Mouse (Mus musculus): ENCODE data around the gene Tas2r129. TPM values are rescaled to one million over a fixed set of nuclear protein-coding genes. Genes with fewer than 3 reads are reported as not detected.

Gene Tas2r129
- polyA plus RNA-seq (2015; fragmentation: Nextera tagmentation; extraction: Ambion mirVana): not detected in 2 replicates

DNA sequence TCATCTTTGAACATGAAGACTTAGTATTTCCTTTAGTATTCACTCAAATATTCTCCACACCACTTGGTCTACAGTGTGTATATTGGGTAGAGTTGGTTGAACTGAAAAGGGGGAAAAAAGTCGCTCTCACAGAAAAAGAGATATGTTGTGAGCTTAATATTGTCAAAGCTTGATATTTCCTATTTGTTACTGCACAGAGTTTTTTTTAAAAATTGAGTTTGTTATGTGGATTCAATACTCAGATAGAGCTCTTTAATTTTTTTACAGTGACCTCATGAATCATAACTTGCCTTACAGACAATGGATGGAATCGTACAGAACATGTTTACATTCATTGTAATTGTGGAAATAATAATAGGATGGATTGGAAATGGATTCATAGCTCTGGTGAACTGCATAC, at the start of gene Tas2r129:
Gene Tas2r129 (plus strand): TSS at position 301 of the 400 bp plus-strand sequence.

DNA sequence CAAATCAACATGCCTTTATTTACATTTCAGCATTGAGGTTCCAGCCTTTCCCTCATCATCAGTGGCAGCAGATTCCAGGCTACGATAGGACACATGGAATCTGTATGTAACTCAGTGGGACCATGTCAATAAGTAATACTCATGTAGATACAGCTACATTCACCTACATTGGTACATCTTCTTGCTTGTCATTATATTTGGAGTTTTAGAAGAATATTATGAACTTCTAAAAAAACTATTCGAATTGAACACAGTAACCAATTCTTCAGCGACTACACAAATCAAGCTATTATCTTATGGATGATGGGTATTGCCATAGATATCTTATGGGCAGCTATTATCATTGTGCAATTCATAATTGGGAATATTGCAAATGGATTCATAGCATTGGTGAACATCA, 41.6 kb upstream of the Tas2r129 start, which contains the start of gene Tas2r125:
Gene Tas2r125 (plus strand): TSS at position 301 of the 400 bp plus-strand sequence.

DNA sequence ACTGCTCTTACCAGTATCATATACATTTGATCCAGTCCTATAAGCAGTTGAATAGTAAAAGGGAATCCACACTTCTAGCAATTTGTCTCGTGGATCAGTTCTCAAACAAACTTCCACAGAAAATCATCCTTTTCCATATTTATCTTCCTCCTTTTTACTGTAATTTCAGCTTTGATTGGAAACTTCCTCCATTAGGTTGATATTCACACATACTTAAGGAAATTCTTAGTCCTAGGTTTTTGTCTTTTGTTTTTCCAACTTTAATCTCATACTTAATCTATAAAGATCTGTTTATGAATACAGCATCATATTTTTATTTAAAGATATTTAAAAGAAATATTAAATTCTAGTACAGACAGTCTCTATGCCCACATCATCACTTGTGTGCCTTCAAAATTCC, 6.9 kb downstream of the Tas2r129 start, which contains the start of gene Tas2r131:
Gene Tas2r131 (minus strand): TSS at position 101 of the 400 bp plus-strand sequence.

DNA sequence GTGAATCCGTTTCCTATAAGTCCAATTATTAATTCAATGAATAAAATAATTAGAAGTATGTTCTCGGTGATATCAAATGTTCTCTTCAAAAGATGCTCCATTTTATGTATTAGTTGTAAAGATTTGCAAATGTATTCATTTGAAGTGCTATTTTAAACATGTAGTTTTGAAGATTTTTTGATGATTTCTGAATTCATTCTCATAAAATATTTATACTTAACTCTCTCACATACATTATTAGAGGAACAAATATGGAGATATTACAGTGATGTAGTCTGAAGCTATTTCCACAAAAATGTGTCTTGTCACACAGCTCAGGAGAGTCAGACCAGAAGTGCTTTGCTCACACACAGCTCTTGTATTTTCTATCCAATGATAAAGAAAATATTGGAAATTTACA, 30.0 kb downstream of the Tas2r129 start, which contains the start of gene Tas2r109:
Gene Tas2r109 (minus strand): TSS at position 101 of the 400 bp plus-strand sequence.

Other genes starting within 250 kb of the Tas2r129 start
- gene Tas2r122, start 239.2 kb upstream of the Tas2r129 start, polyA plus RNA-seq (2015; fragmentation: Nextera tagmentation; extraction: Ambion mirVana): not detected in 2 replicates
- not detected in 2 replicates for gene Tas2r115, start 213.1 kb upstream of the Tas2r129 start, polyA plus RNA-seq (2015; fragmentation: Nextera tagmentation; extraction: Ambion mirVana)
- gene Tas2r124, start 196.4 kb upstream of the Tas2r129 start, polyA plus RNA-seq (2015; fragmentation: Nextera tagmentation; extraction: Ambion mirVana): not detected in 2 replicates
- gene Tas2r102, start 189.0 kb upstream of the Tas2r129 start, polyA plus RNA-seq (2015; fragmentation: Nextera tagmentation; extraction: Ambion mirVana): not detected in 2 replicates
- gene Tas2r136, start 172.9 kb upstream of the Tas2r129 start, polyA plus RNA-seq (2015; fragmentation: Nextera tagmentation; extraction: Ambion mirVana): not detected in 2 replicates
- not detected in 2 replicates for gene Tas2r117, start 148.3 kb upstream of the Tas2r129 start, polyA plus RNA-seq (2015; fragmentation: Nextera tagmentation; extraction: Ambion mirVana)
- not detected in 2 replicates for gene Tas2r123, start 104.0 kb upstream of the Tas2r129 start, polyA plus RNA-seq (2015; fragmentation: Nextera tagmentation; extraction: Ambion mirVana)
- not detected in 2 replicates for gene Tas2r116, start 95.7 kb upstream of the Tas2r129 start, polyA plus RNA-seq (2015; fragmentation: Nextera tagmentation; extraction: Ambion mirVana)
- not detected in 2 replicates for gene Tas2r110, start 83.1 kb upstream of the Tas2r129 start, polyA plus RNA-seq (2015; fragmentation: Nextera tagmentation; extraction: Ambion mirVana)
- not detected in 2 replicates for gene Tas2r113, start 58.1 kb upstream of the Tas2r129 start, polyA plus RNA-seq (2015; fragmentation: Nextera tagmentation; extraction: Ambion mirVana)
- not detected in 2 replicates for gene Tas2r125, start 41.5 kb upstream of the Tas2r129 start, polyA plus RNA-seq (2015; fragmentation: Nextera tagmentation; extraction: Ambion mirVana)
- gene Tas2r131, start 6.8 kb downstream of the Tas2r129 start, polyA plus RNA-seq (2015; fragmentation: Nextera tagmentation; extraction: Ambion mirVana): not detected in 2 replicates
- not detected in 2 replicates for gene Tas2r109, start 29.9 kb downstream of the Tas2r129 start, polyA plus RNA-seq (2015; fragmentation: Nextera tagmentation; extraction: Ambion mirVana)
- not detected in 2 replicates for gene Tas2r103, start 86.0 kb downstream of the Tas2r129 start, polyA plus RNA-seq (2015; fragmentation: Nextera tagmentation; extraction: Ambion mirVana)
- gene Tas2r140, start 104.7 kb downstream of the Tas2r129 start, polyA plus RNA-seq (2015; fragmentation: Nextera tagmentation; extraction: Ambion mirVana): not detected in 2 replicates
- gene Smim10l1, start 153.8 kb downstream of the Tas2r129 start, polyA plus RNA-seq (2015; fragmentation: Nextera tagmentation; extraction: Ambion mirVana): 67.5 and 81.2 TPM in 2 replicates